In the genomic region with DNA sequence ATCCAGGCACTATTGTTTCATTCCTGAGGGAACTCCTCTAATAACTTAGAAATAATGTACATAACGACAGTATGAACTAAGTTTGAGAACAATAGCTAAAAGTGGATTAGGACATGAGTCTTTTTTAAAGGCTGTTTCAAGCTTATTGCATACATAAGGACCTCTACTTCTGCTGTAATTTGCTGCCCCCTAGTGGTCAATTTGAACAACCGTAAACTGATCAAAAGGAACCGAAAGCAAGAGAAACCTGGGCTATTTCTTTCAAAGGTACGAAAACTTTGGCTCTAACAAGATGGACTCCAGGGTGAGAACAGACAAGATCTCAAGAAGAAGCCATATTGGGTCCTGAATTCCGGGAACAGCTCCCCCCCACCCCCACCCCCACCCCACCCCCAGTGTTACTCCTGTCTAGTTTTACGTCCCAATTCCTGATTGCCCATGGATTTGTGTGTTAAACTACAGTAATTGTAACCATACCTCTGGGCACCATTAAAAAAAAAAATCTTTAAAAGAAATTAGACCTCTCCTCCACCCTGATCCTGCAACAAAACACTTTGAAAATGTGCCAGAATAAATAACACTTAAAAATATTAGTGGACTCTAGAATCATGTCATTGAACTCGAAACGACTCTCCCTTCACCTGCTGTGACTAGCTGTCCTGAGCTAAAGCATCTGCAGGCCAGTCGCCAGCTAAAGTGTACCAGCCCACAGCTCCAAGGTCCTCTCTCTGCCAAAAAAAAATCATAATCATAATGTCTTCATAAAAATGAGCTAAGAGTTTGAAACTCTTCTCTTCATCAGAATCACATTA, we compare ENCODE assay signal across 7 mouse cellular contexts. TPM values are rescaled to one million over a fixed set of nuclear protein-coding genes. Genes with fewer than 3 reads are reported as not detected.
DNase-seq lines count a peak whose midpoint lies in the region; ATAC-seq and TF ChIP-seq lines count a peak whose summit lies in the region.

No protein-coding gene starts in this region.

- H3K4me3 ChIP-seq in embryonic fibroblast, embryonic 13.5 days (ENCODE audit: insufficient read depth, low read length), result peak overlapping the region; percentile 19; the same call in 1 of the 2 replicates
- peak overlapping the region; percentile 18; the same call in 1 of the 2 replicates for H3K4me3 ChIP-seq in lung, embryonic 14.5 days (ENCODE audit: low read depth, low read length)

- H3K4me1 ChIP-seq in embryonic fibroblast, embryonic 13.5 days (ENCODE audit: control insufficient read depth, insufficient read depth, low read length), result no peaks in the 10 kb centered on the region
- H3K4me1 ChIP-seq in lung, embryonic 14.5 days (ENCODE audit: insufficient read depth), result peaks cover 4% of the 10 kb centered on the region; the same call in 1 of the 2 replicates

- no peak overlapping the region for H3K27ac ChIP-seq in embryonic fibroblast, embryonic 13.5 days (ENCODE audit: insufficient read depth, low read length)
- peak overlapping the region; percentile 73 for H3K27ac ChIP-seq in lung, embryonic 14.5 days (ENCODE audit: low read depth)

- no peaks in the 10 kb centered on the region for H3K36me3 ChIP-seq in lung, embryonic 14.5 days (ENCODE audit: insufficient read depth)

- no peak for TF ChIP-seq POLR2A in brain, embryonic 14.5 days (IDR thresholded peaks at IDR 0.05; ENCODE audit: borderline replicate concordance, extremely low read depth, insufficient read depth, insufficient read length, poor library complexity, severe bottlenecking)
- no peak for TF ChIP-seq POLR2A in embryonic fibroblast, embryonic 13.5 days (IDR thresholded peaks at IDR 0.05; ENCODE audit: low read depth, low read length)

- no peaks in the 10 kb centered on the region for H3K27me3 ChIP-seq in lung, embryonic 14.5 days (ENCODE audit: insufficient read depth, low read length)

- H3K4me2 ChIP-seq in lung, embryonic 14.5 days, result peak overlapping the region; percentile 51

- no peaks in the 10 kb centered on the region for H3K9me3 ChIP-seq in lung, embryonic 14.5 days (ENCODE audit: low read depth, low read length)

- DNase-seq in Muller cell, postnatal 12 days (ENCODE audit: inconsistent ontology term), result peak; percentile 64
- DNase-seq in brain, embryonic 14.5 days (ENCODE audit: low read depth), result peak; percentile 93
- DNase-seq in heart, postnatal 36 days, result peak; percentile 47 to 48
- peak; percentile 81 for DNase-seq in large intestine, adult 2 months (ENCODE audit: low read depth, low spot score)
- DNase-seq in lung, embryonic 14.5 days, result peak; percentile 94
- peak; percentile 92 for DNase-seq in retina, embryonic 14.5 days (ENCODE audit: low spot score)

- intact Hi-C loops in heart, postnatal 36 days (cut with DNase I), result loop anchor here (1.0 to 2.0 kb wide), 3 partner anchors 17 to 317 kb away; no protein-coding TSS in a partner anchor

- H3K9ac ChIP-seq in lung, embryonic 14.5 days, result no peak overlapping the region

- peak; percentile 77 for ATAC-seq in lung, embryonic 14.5 days (ENCODE audit: insufficient read depth)

- 5% methylated on average over 9 of the region's 9 CpGs for WGBS in large intestine, adult 2 months
- WGBS in lung, embryonic 14.5 days, result 23% methylated on average over 9 of the region's 9 CpGs

- peak; percentile 43; the same call in 1 of the 2 replicates for TF ChIP-seq CTCF in brain, embryonic 14.5 days (IDR thresholded peaks at IDR 0.05; ENCODE audit: borderline replicate concordance, extremely low read depth, insufficient read depth, insufficient read length)
- TF ChIP-seq CTCF in embryonic fibroblast, embryonic 13.5 days (IDR thresholded peaks at IDR 0.05; ENCODE audit: borderline replicate concordance, insufficient read depth, low read length), result no peak
- TF ChIP-seq CTCF in lung, embryonic 14.5 days (IDR thresholded peaks at IDR 0.05; ENCODE audit: low read depth), result peak; percentile 81

RNA-seq across cellular contexts. Expression of a gene that starts 17.4 kb away (rescaled TPM):
- polyA plus RNA-seq in brain, embryonic 14.5 days (2012; rRNA removed), result 207 and 232 TPM in 2 replicates
- 93.6 and 103 TPM in 2 replicates for polyA plus RNA-seq in embryonic fibroblast, embryonic 13.5 days (2011; ENCODE audit: insufficient read length, low read depth, missing spikeins)
- 10 to 100 TPM; 41.6 to 46.6 TPM for total RNA-seq in heart, postnatal 36 days (2021)
- 71.2 and 112 TPM in 2 replicates for polyA plus RNA-seq in large intestine, adult 2 months (2012; rRNA removed)
- 76.1 and 77.8 TPM in 2 replicates for polyA plus RNA-seq in lung, embryonic 14.5 days (2014; fragmentation: Nextera tagmentation; extraction: Ambion mirVana)

RNA-seq across cellular contexts. Expression of a gene that starts 22.3 kb away (rescaled TPM):
- polyA plus RNA-seq in brain, embryonic 14.5 days (2012; rRNA removed), result not detected in 2 replicates
- not detected in 2 replicates for polyA plus RNA-seq in embryonic fibroblast, embryonic 13.5 days (2011; ENCODE audit: insufficient read length, low read depth, missing spikeins)
- not detected for total RNA-seq in heart, postnatal 36 days (2021)
- not detected in 2 replicates for polyA plus RNA-seq in large intestine, adult 2 months (2012; rRNA removed)
- not detected in 2 replicates for polyA plus RNA-seq in lung, embryonic 14.5 days (2014; fragmentation: Nextera tagmentation; extraction: Ambion mirVana)

RNA-seq across cellular contexts. Expression of a gene that starts 29.9 kb away (rescaled TPM):
- polyA plus RNA-seq in brain, embryonic 14.5 days (2012; rRNA removed), result not detected in 2 replicates
- polyA plus RNA-seq in embryonic fibroblast, embryonic 13.5 days (2011; ENCODE audit: insufficient read length, low read depth, missing spikeins), result not detected in 2 replicates
- not detected for total RNA-seq in heart, postnatal 36 days (2021)
- polyA plus RNA-seq in large intestine, adult 2 months (2012; rRNA removed), result not detected in 2 replicates
- not detected in 2 replicates for polyA plus RNA-seq in lung, embryonic 14.5 days (2014; fragmentation: Nextera tagmentation; extraction: Ambion mirVana)

RNA-seq across cellular contexts. Expression of a gene that starts 39.6 kb away (rescaled TPM):
- not detected in 2 replicates for polyA plus RNA-seq in brain, embryonic 14.5 days (2012; rRNA removed)
- polyA plus RNA-seq in embryonic fibroblast, embryonic 13.5 days (2011; ENCODE audit: insufficient read length, low read depth, missing spikeins), result not detected in 2 replicates
- not detected for total RNA-seq in heart, postnatal 36 days (2021)
- polyA plus RNA-seq in large intestine, adult 2 months (2012; rRNA removed), result not detected in 2 replicates
- not detected in 2 replicates for polyA plus RNA-seq in lung, embryonic 14.5 days (2014; fragmentation: Nextera tagmentation; extraction: Ambion mirVana)

RNA-seq across cellular contexts. Expression of a gene that starts 55.4 kb away (rescaled TPM):
- polyA plus RNA-seq in brain, embryonic 14.5 days (2012; rRNA removed), result not detected in 2 replicates
- polyA plus RNA-seq in embryonic fibroblast, embryonic 13.5 days (2011; ENCODE audit: insufficient read length, low read depth, missing spikeins), result not detected in 2 replicates
- total RNA-seq in heart, postnatal 36 days (2021), result not detected
- polyA plus RNA-seq in large intestine, adult 2 months (2012; rRNA removed), result not detected in 2 replicates
- not detected in 2 replicates for polyA plus RNA-seq in lung, embryonic 14.5 days (2014; fragmentation: Nextera tagmentation; extraction: Ambion mirVana)
